Mouse (Mus musculus): Measurements from ENCODE around the gene Pip4k2c. TPM values are rescaled to one million over a fixed set of nuclear protein-coding genes. Genes with fewer than 3 reads are reported as not detected.

Pip4k2c gene
- polyA plus RNA-seq (2012): 9.5 and 10.2 TPM in 2 replicates

DNA sequence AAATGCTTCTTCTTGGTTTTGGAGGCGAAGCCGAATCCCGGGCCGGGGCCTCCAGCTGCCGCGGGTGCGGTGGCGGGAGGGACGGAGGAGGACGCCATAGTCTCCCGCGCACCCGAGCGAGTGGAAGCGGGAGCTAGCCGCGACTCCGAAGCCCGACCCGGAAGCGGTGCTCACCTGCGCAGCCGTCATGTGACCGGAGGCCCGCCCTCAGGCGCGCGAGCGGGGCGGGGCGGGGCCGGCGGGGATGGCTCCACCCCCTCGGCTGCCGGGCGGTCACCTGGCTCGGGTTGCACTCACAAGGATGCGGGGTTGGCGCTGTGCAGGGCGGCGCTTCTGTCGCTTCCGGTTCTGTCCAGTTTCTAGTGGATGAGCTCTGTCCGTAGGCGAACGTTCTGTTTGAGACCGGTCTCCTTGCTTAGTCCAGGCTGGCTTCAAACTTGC is at the start of gene Pip4k2c:
Gene Pip4k2c, minus strand, starts transcription at position 172 of the 441 bp plus-strand sequence.
- Histone ChIP-seq H3K4me3 (replicated peaks) (peak within 1 kb of the TSS; percentile 89), H3K27me3 (ENCODE audit: control insufficient read depth) (no peaks in the 10 kb centered on the region), H3K4me1 (ENCODE audit: control insufficient read depth) (peaks cover 82% of the 10 kb centered on the region), H3K9me3 (ENCODE audit: control insufficient read depth, low read length) (no peaks in the 10 kb centered on the region), H3K36me3 (ENCODE audit: control insufficient read depth) (peaks cover 42% of the 10 kb centered on the region)
- TF ChIP-seq GATA1 (IDR thresholded peaks at IDR 0.05; ENCODE audit: low read length) (no peak), TAL1 (IDR thresholded peaks at IDR 0.05; ENCODE audit: low read length) (no peak)

DNA sequence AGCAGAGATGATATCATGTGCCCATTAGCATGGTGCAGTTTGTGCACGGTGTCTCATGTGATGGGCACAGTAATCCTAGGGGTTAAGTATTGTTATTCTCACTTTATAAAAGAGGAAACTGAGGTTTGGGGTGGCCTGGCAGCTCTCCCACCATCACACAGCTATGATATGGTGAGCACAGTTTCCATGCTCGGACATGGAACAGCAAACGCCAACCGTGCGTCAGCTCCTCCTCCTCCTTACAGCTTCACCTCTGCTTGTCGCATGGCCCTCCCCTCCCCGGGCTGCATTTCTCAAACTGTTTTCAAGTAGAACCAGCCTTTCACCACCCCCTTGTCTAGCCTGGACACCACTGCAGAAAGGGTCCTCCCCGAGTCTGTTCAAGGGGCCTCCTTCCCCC is 47.1 kb upstream of the Pip4k2c start:
- H3K36me3 ChIP-seq (ENCODE audit: control insufficient read depth): no peaks in the 10 kb centered on the region
- H3K4me3 ChIP-seq (replicated peaks): no peak overlapping the region
- TF ChIP-seq TAL1 (IDR thresholded peaks at IDR 0.05; ENCODE audit: low read length) (no peak), GATA1 (IDR thresholded peaks at IDR 0.05; ENCODE audit: low read length) (no peak)
- peaks cover 11% of the 10 kb centered on the region for H3K4me1 ChIP-seq (ENCODE audit: control insufficient read depth)
- no peaks in the 10 kb centered on the region for H3K9me3 ChIP-seq (ENCODE audit: control insufficient read depth, low read length)
- H3K27me3 ChIP-seq (ENCODE audit: control insufficient read depth): peaks cover 70% of the 10 kb centered on the region

DNA sequence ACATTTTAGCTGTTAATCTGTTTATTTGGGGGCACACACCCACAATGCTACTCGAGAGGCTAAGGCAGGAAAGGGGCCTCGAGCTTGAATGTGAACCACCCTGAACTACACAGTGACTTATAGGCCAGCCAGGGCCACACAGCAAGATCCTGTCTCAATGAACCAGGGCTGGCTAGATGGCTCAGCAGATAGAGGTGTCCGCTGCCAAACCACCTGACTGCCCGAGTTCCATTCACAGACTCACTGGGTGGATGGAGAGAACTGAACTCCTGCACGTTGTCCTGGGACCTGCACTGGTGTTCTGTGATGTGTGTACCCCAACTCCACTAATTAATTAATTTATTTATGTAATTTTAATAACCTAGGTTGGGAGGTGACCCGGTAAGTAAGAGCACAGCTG is 46.4 kb upstream of the Pip4k2c start:
- H3K27me3 ChIP-seq (ENCODE audit: control insufficient read depth): peaks cover 66% of the 10 kb centered on the region
- TF ChIP-seq GATA1 (IDR thresholded peaks at IDR 0.05; ENCODE audit: low read length) (no peak), TAL1 (IDR thresholded peaks at IDR 0.05; ENCODE audit: low read length) (no peak)
- no peaks in the 10 kb centered on the region for H3K9me3 ChIP-seq (ENCODE audit: control insufficient read depth, low read length)
- H3K4me1 ChIP-seq (ENCODE audit: control insufficient read depth): peaks cover 7% of the 10 kb centered on the region
- no peak overlapping the region for H3K4me3 ChIP-seq (replicated peaks)
- H3K36me3 ChIP-seq (ENCODE audit: control insufficient read depth): no peaks in the 10 kb centered on the region

DNA sequence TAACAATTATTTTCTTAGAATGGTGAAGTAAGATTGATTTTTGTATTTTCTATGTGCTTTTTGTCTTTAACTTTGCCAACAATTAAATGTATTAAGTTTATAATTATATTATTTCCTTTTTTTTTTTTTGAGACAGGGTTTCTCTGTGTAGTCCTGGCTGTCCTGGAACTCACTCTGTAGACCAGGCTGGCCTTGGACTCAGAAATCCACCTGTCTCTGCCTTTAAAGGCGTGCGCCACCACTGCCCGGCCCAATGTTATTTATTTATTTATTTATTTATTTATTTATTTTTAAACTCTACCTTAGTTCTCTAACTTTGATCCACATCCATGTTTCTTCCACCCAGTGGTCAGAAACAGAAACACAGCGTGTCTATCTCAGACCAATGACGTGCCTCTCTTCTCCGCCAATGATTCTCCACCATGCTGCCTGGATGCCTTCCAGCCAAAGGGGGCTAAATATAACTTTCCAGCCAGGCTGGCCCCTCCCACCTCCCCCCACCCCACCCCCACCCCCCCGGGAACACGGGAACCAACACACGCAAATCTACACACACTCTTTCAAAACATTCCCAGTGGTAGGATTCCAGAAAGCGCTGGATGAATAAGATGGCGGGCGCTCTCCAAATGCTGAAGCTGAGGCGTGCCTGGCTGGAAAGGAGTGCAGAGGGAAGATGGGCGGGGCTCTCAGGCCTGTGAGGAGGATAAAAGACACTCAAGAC is 44.4 kb upstream of the Pip4k2c start:
- H3K9me3 ChIP-seq (ENCODE audit: control insufficient read depth, low read length): no peaks in the 10 kb centered on the region
- no peaks in the 10 kb centered on the region for H3K36me3 ChIP-seq (ENCODE audit: control insufficient read depth)
- H3K4me3 ChIP-seq (replicated peaks): no peak overlapping the region
- peaks cover 46% of the 10 kb centered on the region for H3K27me3 ChIP-seq (ENCODE audit: control insufficient read depth)
- no peak for TF ChIP-seq GATA1 (IDR thresholded peaks at IDR 0.05; ENCODE audit: low read length)
- TF ChIP-seq TAL1 (IDR thresholded peaks at IDR 0.05; ENCODE audit: low read length): no peak
- H3K4me1 ChIP-seq (ENCODE audit: control insufficient read depth): no peaks in the 10 kb centered on the region

DNA sequence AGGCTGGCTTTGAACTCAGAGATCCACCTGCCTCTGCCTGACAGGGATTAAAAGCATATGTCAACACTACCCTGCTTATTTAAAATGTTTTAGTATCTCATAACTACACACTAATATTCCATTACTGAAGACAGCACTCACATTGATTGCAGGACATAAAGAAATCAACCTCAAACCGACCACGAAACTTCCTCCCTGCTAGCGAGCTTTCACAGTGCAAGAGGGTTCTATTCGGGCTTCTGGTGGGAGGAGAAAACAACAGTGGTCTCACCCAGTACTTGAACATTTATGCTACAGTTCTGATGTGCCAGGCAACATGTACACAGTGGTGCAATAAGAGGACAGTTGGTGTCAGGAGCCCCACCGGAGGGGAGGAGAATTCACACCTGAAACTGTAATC is 39.4 kb upstream of the Pip4k2c start:
- no peak for TF ChIP-seq GATA1 (IDR thresholded peaks at IDR 0.05; ENCODE audit: low read length)
- TF ChIP-seq TAL1 (IDR thresholded peaks at IDR 0.05; ENCODE audit: low read length): no peak
- peaks cover 27% of the 10 kb centered on the region for H3K27me3 ChIP-seq (ENCODE audit: control insufficient read depth)
- H3K9me3 ChIP-seq (ENCODE audit: control insufficient read depth, low read length): no peaks in the 10 kb centered on the region

DNA sequence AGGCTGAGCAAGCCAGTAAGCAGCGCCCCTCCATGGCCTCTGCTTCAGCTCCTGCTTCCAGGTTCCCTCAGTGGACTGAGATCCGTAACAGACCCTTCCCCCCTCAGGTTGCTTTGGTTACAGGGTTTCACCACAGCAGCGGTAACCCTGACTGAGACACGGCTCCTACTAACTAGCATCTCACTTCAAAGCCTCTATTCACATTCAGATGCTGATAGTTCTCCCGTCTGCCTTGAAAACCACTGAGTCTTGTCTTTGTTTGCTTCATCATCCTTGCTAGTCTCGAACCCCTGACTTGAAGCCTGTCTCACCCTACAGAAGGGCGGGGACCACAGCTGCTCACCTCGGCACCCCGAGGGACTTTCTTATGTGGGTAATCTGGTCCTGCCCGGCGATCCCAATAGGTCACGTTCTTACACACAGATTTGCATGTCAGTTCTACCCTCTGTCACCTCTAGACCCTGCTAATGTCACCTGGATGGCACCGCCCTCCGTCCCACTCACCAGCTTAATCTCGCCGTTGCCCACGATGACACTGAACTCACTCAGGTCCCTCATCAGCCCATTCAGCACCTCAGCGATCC is 26.9 kb upstream of the Pip4k2c start:
- TF ChIP-seq TAL1 (IDR thresholded peaks at IDR 0.05; ENCODE audit: low read length): no peak
- no peak for TF ChIP-seq GATA1 (IDR thresholded peaks at IDR 0.05; ENCODE audit: low read length)
- Histone ChIP-seq H3K27me3 (ENCODE audit: control insufficient read depth) (peaks cover 68% of the 10 kb centered on the region), H3K4me3 (replicated peaks) (no peak overlapping the region), H3K9me3 (ENCODE audit: control insufficient read depth, low read length) (peaks cover 5% of the 10 kb centered on the region; the same call in 1 of the 2 replicates), H3K36me3 (ENCODE audit: control insufficient read depth) (no peaks in the 10 kb centered on the region), H3K4me1 (ENCODE audit: control insufficient read depth) (no peaks in the 10 kb centered on the region; the same call in 1 of the 2 replicates)

More for the DNA sequence above, 39.4 kb upstream of the Pip4k2c start:
- Histone ChIP-seq H3K4me3 (replicated peaks) (no peak overlapping the region), H3K36me3 (ENCODE audit: control insufficient read depth) (no peaks in the 10 kb centered on the region), H3K4me1 (ENCODE audit: control insufficient read depth) (no peaks in the 10 kb centered on the region)

DNA sequence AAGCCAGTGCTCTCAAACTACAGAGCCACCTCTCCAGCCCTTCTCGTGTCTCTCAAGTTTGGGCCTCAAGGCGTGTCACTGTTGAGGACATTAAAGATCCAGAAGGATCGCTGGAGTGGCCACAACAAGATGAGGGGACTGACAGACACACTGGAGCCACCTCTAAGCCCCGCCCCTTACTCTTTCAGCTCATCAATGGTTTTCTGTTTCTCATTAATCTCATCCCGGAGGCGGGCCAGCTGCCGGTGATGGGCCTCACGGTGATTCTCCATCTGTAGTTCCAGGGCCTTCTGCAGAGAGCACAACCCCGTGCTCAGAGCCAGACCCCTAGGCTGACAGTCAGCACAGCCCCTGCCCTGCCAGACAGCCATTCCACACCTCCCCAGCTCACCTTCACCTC is 25.2 kb upstream of the Pip4k2c start:
- H3K9me3 ChIP-seq (ENCODE audit: control insufficient read depth, low read length): peaks cover 5% of the 10 kb centered on the region; the same call in 1 of the 2 replicates
- no peaks in the 10 kb centered on the region; the same call in 1 of the 2 replicates for H3K4me1 ChIP-seq (ENCODE audit: control insufficient read depth)
- TF ChIP-seq TAL1 (IDR thresholded peaks at IDR 0.05; ENCODE audit: low read length) (no peak), GATA1 (IDR thresholded peaks at IDR 0.05; ENCODE audit: low read length) (no peak)
- H3K27me3 ChIP-seq (ENCODE audit: control insufficient read depth): peaks cover 54% of the 10 kb centered on the region
- H3K36me3 ChIP-seq (ENCODE audit: control insufficient read depth): no peaks in the 10 kb centered on the region
- H3K4me3 ChIP-seq (replicated peaks): no peak overlapping the region

DNA sequence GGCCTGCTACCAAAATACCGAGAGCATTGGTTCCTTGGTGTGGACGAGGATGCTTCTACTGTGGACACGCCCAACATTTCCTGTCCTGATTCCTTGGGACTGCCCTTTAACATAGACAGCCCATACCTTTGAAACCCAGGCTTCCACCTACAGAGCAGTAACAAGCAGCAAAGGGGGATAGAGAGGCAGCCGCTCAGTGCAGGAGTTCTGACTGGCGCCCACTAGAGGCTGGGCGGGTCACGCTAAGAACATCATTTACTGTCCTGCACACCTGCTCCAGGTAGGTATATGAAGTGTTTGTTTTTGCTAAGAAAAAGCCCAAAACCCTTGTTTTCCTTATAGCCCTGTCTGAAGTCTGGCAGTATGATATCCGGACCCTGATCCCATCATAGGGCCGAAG is 21.8 kb upstream of the Pip4k2c start:
- Histone ChIP-seq H3K4me1 (ENCODE audit: control insufficient read depth) (peaks cover 21% of the 10 kb centered on the region), H3K9me3 (ENCODE audit: control insufficient read depth, low read length) (peaks cover 5% of the 10 kb centered on the region; the same call in 1 of the 2 replicates), H3K4me3 (replicated peaks) (no peak overlapping the region), H3K36me3 (ENCODE audit: control insufficient read depth) (no peaks in the 10 kb centered on the region), H3K27me3 (ENCODE audit: control insufficient read depth) (peaks cover 40% of the 10 kb centered on the region)
- TF ChIP-seq TAL1 (IDR thresholded peaks at IDR 0.05; ENCODE audit: low read length) (no peak), GATA1 (IDR thresholded peaks at IDR 0.05; ENCODE audit: low read length) (no peak)

DNA sequence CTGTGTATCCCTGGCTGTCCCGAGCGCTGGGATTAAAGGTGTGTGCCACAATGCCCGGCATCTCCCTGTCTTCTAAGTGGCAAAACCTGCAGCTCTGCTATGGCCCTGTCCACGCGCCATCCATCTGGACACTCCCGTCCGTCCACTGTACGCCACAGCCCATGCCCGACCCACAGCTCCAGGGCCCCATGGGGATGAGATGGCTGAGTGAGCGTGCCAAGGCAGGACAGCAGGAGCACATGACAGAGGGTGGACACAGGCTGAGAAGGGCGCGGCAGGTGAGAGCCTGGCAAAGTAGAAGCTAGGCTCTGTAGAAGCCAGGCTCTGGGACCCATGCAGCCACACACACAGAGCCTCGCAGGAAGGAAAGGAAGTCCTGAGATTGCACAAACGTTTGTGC is 20.4 kb upstream of the Pip4k2c start:
- no peaks in the 10 kb centered on the region for H3K36me3 ChIP-seq (ENCODE audit: control insufficient read depth)
- H3K4me1 ChIP-seq (ENCODE audit: control insufficient read depth): peaks cover 21% of the 10 kb centered on the region
- peaks cover 34% of the 10 kb centered on the region for H3K27me3 ChIP-seq (ENCODE audit: control insufficient read depth)
- peaks cover 5% of the 10 kb centered on the region; the same call in 1 of the 2 replicates for H3K9me3 ChIP-seq (ENCODE audit: control insufficient read depth, low read length)
- no peak for TF ChIP-seq GATA1 (IDR thresholded peaks at IDR 0.05; ENCODE audit: low read length)
- TF ChIP-seq TAL1 (IDR thresholded peaks at IDR 0.05; ENCODE audit: low read length): no peak
- no peak overlapping the region for H3K4me3 ChIP-seq (replicated peaks)
